Mouse (Mus musculus): ENCODE data around the gene 1700025F22Rik. TPM values are rescaled to one million over a fixed set of nuclear protein-coding genes. Genes with fewer than 3 reads are reported as not detected.

Gene 1700025F22Rik
- polyA plus RNA-seq (2012), result not detected in 2 replicates

DNA sequence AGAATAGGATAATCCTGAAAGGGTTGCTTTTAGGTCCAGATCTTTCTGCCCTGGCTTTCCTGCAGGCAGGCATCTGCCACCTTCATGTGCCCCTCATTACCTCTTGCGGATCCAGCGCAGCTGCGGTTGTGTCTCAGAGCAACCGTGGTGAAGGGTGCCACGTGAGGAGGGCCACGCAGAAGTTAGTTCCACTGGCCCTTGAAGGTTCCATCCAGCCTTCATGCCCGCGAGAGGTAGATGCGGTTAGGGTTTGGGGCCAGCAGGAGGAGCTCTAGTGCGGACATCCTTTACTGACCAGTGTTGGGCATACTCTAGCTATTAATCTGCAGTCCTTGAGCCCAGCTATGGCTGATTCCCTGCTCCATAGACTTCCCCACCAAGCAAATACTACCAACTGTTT is at the start of gene 1700025F22Rik:
Gene 1700025F22Rik (minus strand): TSS at position 149 of the 400 bp plus-strand sequence.

GRCm38 (mm10) chr19:11196546-11196945 is 31.4 kb upstream of the 1700025F22Rik start, which contains the start of gene Ms4a13:
Gene Ms4a13, minus strand, starts transcription at chr19:11196737.

DNA sequence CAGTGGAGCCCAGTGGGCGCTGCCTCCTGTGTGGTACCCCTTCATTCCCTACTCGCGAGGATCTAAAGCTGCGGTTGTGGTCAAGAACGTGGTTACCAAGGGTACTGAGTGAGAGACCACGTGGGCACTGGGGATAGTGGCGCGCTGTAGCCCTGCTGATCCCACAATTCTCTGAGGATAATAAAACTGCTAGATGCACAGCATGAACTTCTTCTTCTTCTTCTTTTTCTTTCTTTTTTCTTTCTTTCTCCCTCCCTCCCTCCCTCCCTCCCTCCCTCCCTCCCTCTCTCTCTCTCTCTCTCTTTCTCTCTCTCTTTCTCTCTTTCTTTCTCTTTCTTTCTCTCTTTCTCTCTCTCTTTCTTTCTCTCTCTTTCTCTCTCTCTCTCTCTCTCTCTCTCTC is 34.3 kb downstream of the 1700025F22Rik start, which contains the start of gene 1700017D01Rik:
Gene 1700017D01Rik (minus strand): TSS at position 101 of the 400 bp plus-strand sequence.

Other genes with a start within 250 kb of the 1700025F22Rik start
- not detected in 2 replicates for gene Zp1, start 244.7 kb downstream of the 1700025F22Rik start, polyA plus RNA-seq (2012)
- gene Ptgdr2, start 228.2 kb downstream of the 1700025F22Rik start, polyA plus RNA-seq (2012), result 0.15 and 0.18 TPM in 2 replicates
- gene Ccdc86, start 216.1 kb downstream of the 1700025F22Rik start, polyA plus RNA-seq (2012), result 56.1 and 58.1 TPM in 2 replicates
- gene Ms4a10, start 190.7 kb downstream of the 1700025F22Rik start, polyA plus RNA-seq (2012), result not detected in 2 replicates
- gene Ms4a15, start 172.1 kb downstream of the 1700025F22Rik start, polyA plus RNA-seq (2012), result not detected in 2 replicates
- gene Ms4a18, start 147.3 kb downstream of the 1700025F22Rik start, polyA plus RNA-seq (2012), result not detected in 2 replicates
- gene Ms4a8a, start 84.2 kb downstream of the 1700025F22Rik start, polyA plus RNA-seq (2012), result not detected in 2 replicates
- gene 1700017D01Rik, start 34.4 kb downstream of the 1700025F22Rik start, polyA plus RNA-seq (2012), result not detected in 2 replicates
- gene Ms4a13, start 31.4 kb upstream of the 1700025F22Rik start, polyA plus RNA-seq (2012), result not detected in 2 replicates
- not detected in 2 replicates for gene Ms4a12, start 67.1 kb upstream of the 1700025F22Rik start, polyA plus RNA-seq (2012)
- gene Ms4a1, start 100.9 kb upstream of the 1700025F22Rik start, polyA plus RNA-seq (2012), result 0.12 TPM in 1 of 2 replicates, not detected in the other
- gene Ms4a5, start 118.6 kb upstream of the 1700025F22Rik start, polyA plus RNA-seq (2012), result not detected in 2 replicates
- 0.03 TPM in 1 of 2 replicates, not detected in the other for gene Ms4a14, start 149.1 kb upstream of the 1700025F22Rik start, polyA plus RNA-seq (2012)
- not detected in 2 replicates for gene Ms4a7, start 170.8 kb upstream of the 1700025F22Rik start, polyA plus RNA-seq (2012)
- gene Ms4a4a, start 210.2 kb upstream of the 1700025F22Rik start, polyA plus RNA-seq (2012), result 0.11 TPM in 1 of 2 replicates, not detected in the other
- 0.26 and 1.0 TPM in 2 replicates for gene Ms4a4c, start 239.4 kb upstream of the 1700025F22Rik start, polyA plus RNA-seq (2012)

All from megakaryocyte-erythroid progenitor cell, adult 5 weeks (primary cell).